Mouse (Mus musculus) thymus, adult 2 months (tissue): ENCODE results near the gene Myh3. TPM values are rescaled to one million over a fixed set of nuclear protein-coding genes. Genes with fewer than 3 reads are reported as not detected.

Source experiments
- DNase-seq: peaks from one replicate; pipeline ENCODE4 v3.0.0; 2021
- H3K27ac ChIP-seq: fragments of 200-500 bp; 2 replicates; pipeline ENCODE4 v1.5.1; 2012; ENCODE audit warnings: low read length, control low read depth; ENCODE audit not compliant: control insufficient read depth, insufficient read depth
- H3K27me3 ChIP-seq: fragments of 200-500 bp; 2 replicates; pipeline ENCODE4 v1.6.1; 2012; ENCODE audit warnings: mild to moderate bottlenecking, low read length, moderate library complexity, mixed read lengths; ENCODE audit not compliant: control insufficient read depth, insufficient read depth
- H3K36me3 ChIP-seq: fragments of 200-500 bp; 2 replicates; pipeline ENCODE4 v1.6.1; 2012; ENCODE audit warnings: mild to moderate bottlenecking, low read length, moderate library complexity; ENCODE audit not compliant: control insufficient read depth, insufficient read depth
- H3K4me1 ChIP-seq: fragments of 200-500 bp; replicated peaks from 2 replicates; pipeline ENCODE4 v1.6.1; 2012; ENCODE audit warnings: low read length; ENCODE audit not compliant: control insufficient read depth, insufficient read depth
- H3K4me3 ChIP-seq: fragments of 200-500 bp; 2 replicates; pipeline ENCODE4 v1.5.1; 2012; ENCODE audit warnings: mild to moderate bottlenecking, low read length, control low read depth, moderate library complexity; ENCODE audit not compliant: control insufficient read depth, insufficient read depth
- CTCF ChIP-seq: fragments of 200-500 bp; IDR thresholded peaks from 2 replicates; pipeline ENCODE4 v1.5.1; 2012; ENCODE audit warnings: mild to moderate bottlenecking, control low read depth, low read length, moderate library complexity, borderline replicate concordance; ENCODE audit not compliant: control insufficient read depth, poor library complexity, insufficient read depth; ENCODE audit errors: extremely low read depth
- POLR2A ChIP-seq: fragments of 200-500 bp; IDR thresholded peaks from 2 replicates; pipeline ENCODE4 v1.6.1; 2012; ENCODE audit warnings: mild to moderate bottlenecking, low read length, control low read depth, moderate library complexity; ENCODE audit not compliant: control insufficient read depth, poor library complexity, insufficient read depth; ENCODE audit errors: extremely low read depth
- WGBS: fragments of 180-500 bp; shearing (Covaris S2); methylation state at CpG from one replicate; pipeline ENCODE4 v1.1.7; 2018; 5-methylcytosine and 5-hydroxymethylcytosine counted together
- polyA plus RNA-seq: library from polyadenylated mRNA; depleted of rRNA; stranded (reverse); fragments of >200 nt; gene quantifications from 2 replicates; pipeline ENCODE4 v1.2.3, GENCODE M21; 2012

The Myh3 gene
- polyA plus RNA-seq, 1 experiment, result 0.18 TPM

GRCm38 (mm10) chr11:67051676-67052320 is 26.3 kb upstream of the Myh3 start:
- Histone ChIP-seq H3K27ac (peak overlapping the region; percentile 11; the same call in 1 of the 2 replicates), H3K4me1 (no peaks in the 10 kb centered on the region), H3K36me3 (peaks cover 12% of the 10 kb centered on the region), H3K4me3 (peak overlapping the region; percentile 90), H3K27me3 (no peaks in the 10 kb centered on the region)
- WGBS, result 20% methylated on average over 16 of the region's 16 CpGs
- TF ChIP-seq POLR2A, result no peak
- no peak for TF ChIP-seq CTCF
- DNase-seq, result no peak

GRCm38 (mm10) chr11:67052321-67052952 is 25.7 kb upstream of the Myh3 start, which contains the start of the genes Adprm and Sco1:
Adprm (minus strand) TSS chr11:67052594.
Sco1 (plus strand) TSS chr11:67052670.
- under 1% methylated on average over 50 of the region's 50 CpGs for WGBS
- H3K27me3 ChIP-seq, result no peaks in the 10 kb centered on the region
- peaks cover 18% of the 10 kb centered on the region for H3K36me3 ChIP-seq
- peak within 1 kb of the TSS; percentile 11; the same call in 1 of the 2 replicates for H3K27ac ChIP-seq
- peak within 1 kb of the TSS; percentile 90 for H3K4me3 ChIP-seq
- no peaks in the 10 kb centered on the region for H3K4me1 ChIP-seq
- peak; percentile 87 for DNase-seq
- TF ChIP-seq CTCF (peak; percentile 52; the same call in 1 of the 2 replicates), POLR2A (peak; percentile 71; the same call in 1 of the 2 replicates)

GRCm38 (mm10) chr11:67054754-67055365 is 23.2 kb upstream of the Myh3 start:
- no peaks in the 10 kb centered on the region for H3K4me1 ChIP-seq
- H3K4me3 ChIP-seq, result no peak overlapping the region
- no peak overlapping the region for H3K27ac ChIP-seq
- peaks cover 40% of the 10 kb centered on the region for H3K36me3 ChIP-seq
- no peaks in the 10 kb centered on the region for H3K27me3 ChIP-seq
- no peak for DNase-seq
- WGBS, result 89% methylated on average over 8 of the region's 8 CpGs
- TF ChIP-seq POLR2A (no peak), CTCF (no peak)

GRCm38 (mm10) chr11:67061311-67061710 is 16.8 kb upstream of the Myh3 start:
- TF ChIP-seq POLR2A, result no peak
- TF ChIP-seq CTCF, result no peak
- WGBS, result 100% methylated on average over 2 of the region's 2 CpGs
- peaks cover 68% of the 10 kb centered on the region for H3K36me3 ChIP-seq

GRCm38 (mm10) chr11:67062726-67063125 is 15.4 kb upstream of the Myh3 start:
- Histone ChIP-seq H3K36me3 (peaks cover 56% of the 10 kb centered on the region), H3K27ac (no peak overlapping the region), H3K4me3 (no peak overlapping the region), H3K27me3 (no peaks in the 10 kb centered on the region), H3K4me1 (no peaks in the 10 kb centered on the region)
- WGBS, result 96% methylated on average over 3 of the region's 3 CpGs
- TF ChIP-seq CTCF (no peak), POLR2A (no peak)
- no peak for DNase-seq

More at GRCm38 (mm10) chr11:67061311-67061710, 16.8 kb upstream of the Myh3 start:
- H3K27ac ChIP-seq, result no peak overlapping the region
- DNase-seq, result no peak
- no peaks in the 10 kb centered on the region for H3K27me3 ChIP-seq
- H3K4me1 ChIP-seq, result no peaks in the 10 kb centered on the region
- H3K4me3 ChIP-seq, result no peak overlapping the region

GRCm38 (mm10) chr11:67067741-67068140 is 10.4 kb upstream of the Myh3 start:
- H3K36me3 ChIP-seq, result peaks cover 22% of the 10 kb centered on the region

More at GRCm38 (mm10) chr11:67067741-67068140, 10.4 kb upstream of the Myh3 start:
- DNase-seq, result no peak
- Histone ChIP-seq H3K4me3 (no peak overlapping the region), H3K4me1 (no peaks in the 10 kb centered on the region), H3K27ac (no peak overlapping the region), H3K27me3 (no peaks in the 10 kb centered on the region)
- TF ChIP-seq POLR2A (no peak), CTCF (no peak)
- WGBS, result 97% methylated on average over 3 of the region's 3 CpGs
